Mouse (Mus musculus): ENCODE results near the gene Pklr.

DNA sequence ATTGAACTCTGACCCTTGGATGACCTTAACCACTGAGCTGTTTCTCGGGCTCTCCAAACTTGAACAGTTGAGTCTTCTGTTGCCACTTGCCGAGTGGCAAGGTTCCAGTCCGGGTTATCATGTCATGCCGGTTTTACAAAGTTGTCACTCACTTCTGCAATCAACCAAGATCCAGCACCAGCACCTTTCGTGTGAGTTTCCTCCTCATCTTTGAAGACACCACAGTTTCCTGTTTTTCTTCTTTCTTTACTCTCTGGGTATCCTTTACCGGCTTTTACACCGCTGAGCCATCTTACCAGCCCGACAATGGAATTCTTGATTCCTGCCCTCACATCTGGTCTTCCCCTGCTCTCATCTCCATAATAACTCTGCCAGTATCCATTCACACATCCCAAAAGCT lies 54.5 kb downstream of the Pklr start:
- TF ChIP-seq CTCF (IDR thresholded peaks at IDR 0.05; ENCODE audit: control insufficient read depth, insufficient read depth, low read length) (no peak), POLR2A (IDR thresholded peaks at IDR 0.05; ENCODE audit: borderline replicate concordance, control insufficient read depth, low read depth, low read length) (no peak)

Measured in bone marrow, adult 2 months (tissue).